Mouse (Mus musculus) cortical plate, adult 2 months (tissue): Measurements from ENCODE around the gene H2-M11. TPM values are rescaled to one million over a fixed set of nuclear protein-coding genes. Genes with fewer than 3 reads are reported as not detected.

Experiments used
- H3K27ac ChIP-seq: fragments of 200-500 bp; 2 replicates; pipeline ENCODE4 v1.5.1; 2012; ENCODE audit warnings: low read length, control low read depth, inconsistent platforms; ENCODE audit not compliant: insufficient read depth
- H3K4me1 ChIP-seq: fragments of 200-500 bp; 2 replicates; pipeline ENCODE4 v1.6.1; 2011; ENCODE audit warnings: low read length; ENCODE audit not compliant: control insufficient read depth, insufficient read depth
- H3K4me3 ChIP-seq: fragments of 200-500 bp; 2 replicates; pipeline ENCODE4 v1.5.1; 2011; ENCODE audit warnings: mild to moderate bottlenecking, low read length, control low read depth; ENCODE audit not compliant: insufficient read depth
- CTCF ChIP-seq: fragments of 200-500 bp; IDR thresholded peaks from 2 replicates; pipeline ENCODE4 v1.5.1; 2011; ENCODE audit warnings: mild to moderate bottlenecking, control low read depth, low read length; ENCODE audit not compliant: insufficient read depth; ENCODE audit errors: extremely low read depth
- POLR2A ChIP-seq: fragments of 200-500 bp; IDR thresholded peaks from 2 replicates; pipeline ENCODE4 v1.6.1; 2011; ENCODE audit warnings: mild to moderate bottlenecking, low read length, control low read depth; ENCODE audit not compliant: insufficient read depth; ENCODE audit errors: extremely low read depth
- polyA plus RNA-seq: library from polyadenylated mRNA; depleted of rRNA; stranded (reverse); fragments of >200 nt; gene quantifications from 2 replicates; pipeline ENCODE4 v1.2.3, GENCODE M21; 2012; rRNA removed

The H2-M11 gene
- polyA plus RNA-seq = not detected in 2 replicates

GRCm38 (mm10) chr17:36546775-36547174 lies at the start of gene H2-M11:
H2-M11 (plus strand) TSS chr17:36547075.
- TF ChIP-seq CTCF = no peak
- no peak for TF ChIP-seq POLR2A
- Histone ChIP-seq H3K27ac (no peak within 1 kb of the TSS), H3K4me1 (no peaks in the 10 kb centered on the region), H3K4me3 (no peak within 1 kb of the TSS)

DNA sequence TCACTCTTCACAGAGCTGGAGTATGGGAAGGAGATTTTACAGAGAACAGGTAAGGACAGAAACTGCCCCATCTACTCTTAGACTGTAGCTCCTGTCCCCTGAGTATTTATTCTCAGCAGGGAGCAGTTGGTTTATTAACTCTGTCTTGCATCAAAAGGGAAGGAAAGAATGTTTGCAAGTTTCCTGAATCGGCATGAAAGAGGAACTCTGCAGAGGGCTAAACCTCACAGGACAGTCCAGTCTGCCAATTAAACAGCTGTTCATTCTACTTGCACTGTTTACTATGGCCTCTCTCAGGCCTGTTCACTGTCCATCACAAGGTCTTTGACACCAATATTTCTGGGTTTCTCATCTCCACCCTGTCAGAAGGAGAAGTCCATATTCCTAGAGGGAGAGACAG lies 46.4 kb upstream of the H2-M11 start:
- TF ChIP-seq CTCF (no peak), POLR2A (no peak)
- no peaks in the 10 kb centered on the region for H3K4me1 ChIP-seq
- H3K27ac ChIP-seq = no peak overlapping the region
- H3K4me3 ChIP-seq = no peak overlapping the region

DNA sequence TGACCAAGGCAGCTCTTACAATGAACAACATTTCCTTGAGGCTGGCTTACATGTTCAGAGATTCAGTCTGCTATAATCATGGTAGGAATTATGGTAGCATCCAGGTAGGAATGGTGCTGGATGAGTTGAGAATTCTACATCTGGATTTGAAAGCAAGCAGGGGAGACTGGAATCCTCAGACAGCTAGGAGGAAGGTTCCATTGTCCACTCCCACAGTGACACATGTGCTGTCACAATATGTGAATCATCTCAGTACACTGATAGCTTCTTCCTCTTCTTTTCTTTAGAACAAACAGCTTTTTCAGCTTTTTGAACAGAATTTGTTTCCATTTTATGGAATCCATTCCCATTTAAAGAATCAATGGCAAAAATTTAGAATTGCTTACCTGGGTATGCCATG lies 43.0 kb upstream of the H2-M11 start:
- Histone ChIP-seq H3K4me3 (no peak overlapping the region), H3K27ac (no peak overlapping the region), H3K4me1 (no peaks in the 10 kb centered on the region)
- TF ChIP-seq POLR2A (no peak), CTCF (no peak)

Other genes starting within 250 kb of the H2-M11 start
- gene H2-M10.1, start 220.9 kb upstream of the H2-M11 start, polyA plus RNA-seq = not detected in 2 replicates
- not detected in 2 replicates for gene H2-M10.3, start 178.7 kb upstream of the H2-M11 start, polyA plus RNA-seq
- not detected in 2 replicates for gene H2-M10.4, start 84.7 kb upstream of the H2-M11 start, polyA plus RNA-seq
- not detected in 2 replicates for gene H2-M9, start 95.6 kb downstream of the H2-M11 start, polyA plus RNA-seq
- not detected in 2 replicates for gene H2-M1, start 125.1 kb downstream of the H2-M11 start, polyA plus RNA-seq
- not detected in 2 replicates for gene H2-M10.5, start 225.8 kb downstream of the H2-M11 start, polyA plus RNA-seq